Comparison of ENCODE assay signal across 8 mouse cellular contexts in genomic region chr9:13246815-13247638, GRCm38 (mm10). TPM values are rescaled to one million over a fixed set of nuclear protein-coding genes. Genes with fewer than 3 reads are reported as not detected.
DNase-seq lines count a peak whose midpoint lies in the region; ATAC-seq and TF ChIP-seq lines count a peak whose summit lies in the region.

Gene Ccdc82 (plus strand): TSS chr9:13246955.

- 4% methylated on average over 30 of the region's 39 CpGs for WGBS in forebrain, embryonic 11.5 days
- WGBS in heart, embryonic 16.5 days = under 1% methylated on average over 34 of the region's 39 CpGs
- under 1% methylated on average over 21 of the region's 39 CpGs for WGBS in liver, embryonic 16.5 days (ENCODE audit: insufficient replicate concordance)
- 4% methylated on average over 33 of the region's 39 CpGs for WGBS in neural tube, embryonic 13.5 days

- no peaks in the 10 kb centered on the region for H3K36me3 ChIP-seq in forebrain, embryonic 11.5 days (ENCODE audit: control insufficient read depth, insufficient read depth, low read length)
- H3K36me3 ChIP-seq in heart, embryonic 16.5 days (ENCODE audit: control insufficient read depth, insufficient read depth) = no peaks in the 10 kb centered on the region
- no peaks in the 10 kb centered on the region for H3K36me3 ChIP-seq in liver, embryonic 16.5 days (ENCODE audit: control insufficient read depth, insufficient read depth)
- no peaks in the 10 kb centered on the region for H3K36me3 ChIP-seq in neural tube, embryonic 13.5 days
- H3K36me3 ChIP-seq in testis, adult 2 months (ENCODE audit: control insufficient read depth, insufficient read depth, low read length) = no peaks in the 10 kb centered on the region

- H3K4me2 ChIP-seq in forebrain, embryonic 11.5 days (ENCODE audit: low read depth, low read length, severe bottlenecking) = peak within 1 kb of the TSS; percentile 91
- H3K4me2 ChIP-seq in heart, embryonic 16.5 days (ENCODE audit: low read depth, low read length) = peak within 1 kb of the TSS; percentile 92
- H3K4me2 ChIP-seq in liver, embryonic 16.5 days (ENCODE audit: low read depth, low read length) = peak within 1 kb of the TSS; percentile 86
- H3K4me2 ChIP-seq in neural tube, embryonic 13.5 days = peak within 1 kb of the TSS; percentile 79

- DNase-seq in CD8-positive naive resting alpha-beta T cell, adult 2 months (ENCODE audit: low read depth in 2 of 2, low spot score in 2 of 2) = peak; percentile 80 to 84
- DNase-seq in c-Kit-positive CD71-negative TER-119-negative erythroid progenitor cells, embryonic 14.5 days (ENCODE audit: low read depth) = peak; percentile 70
- DNase-seq in forebrain, embryonic 11.5 days (ENCODE audit: low spot score) = peak; percentile 98
- peak; percentile 97 to 98 for DNase-seq in kidney, postnatal 4 days

- H3K9me3 ChIP-seq in forebrain, embryonic 11.5 days (ENCODE audit: control insufficient read depth, low read length) = no peaks in the 10 kb centered on the region
- no peaks in the 10 kb centered on the region for H3K9me3 ChIP-seq in heart, embryonic 16.5 days (replicated peaks; ENCODE audit: control insufficient read depth, low read length)
- H3K9me3 ChIP-seq in liver, embryonic 16.5 days (replicated peaks; ENCODE audit: control insufficient read depth, low read length) = no peaks in the 10 kb centered on the region
- no peaks in the 10 kb centered on the region for H3K9me3 ChIP-seq in neural tube, embryonic 13.5 days

- H3K27ac ChIP-seq in forebrain, embryonic 11.5 days (ENCODE audit: low read depth, low read length) = peak within 1 kb of the TSS; percentile 59; the same call in 1 of the 2 replicates
- peak within 1 kb of the TSS; percentile 87 for H3K27ac ChIP-seq in heart, embryonic 16.5 days (ENCODE audit: low read length)
- H3K27ac ChIP-seq in liver, embryonic 16.5 days (ENCODE audit: low read length) = peak within 1 kb of the TSS; percentile 86
- H3K27ac ChIP-seq in neural tube, embryonic 13.5 days (replicated peaks) = peak within 1 kb of the TSS; percentile 82
- peak within 1 kb of the TSS; percentile 77 for H3K27ac ChIP-seq in testis, adult 2 months (ENCODE audit: control insufficient read depth, insufficient read depth, low read depth, low read length)

- no peak for TF ChIP-seq CTCF in testis, adult 2 months (IDR thresholded peaks at IDR 0.05; ENCODE audit: control insufficient read depth, insufficient read depth, insufficient replicate concordance, low read depth, low read length)

- H3K9ac ChIP-seq in forebrain, embryonic 11.5 days (ENCODE audit: low read length) = peak within 1 kb of the TSS; percentile 86
- peak within 1 kb of the TSS; percentile 88 for H3K9ac ChIP-seq in heart, embryonic 16.5 days (ENCODE audit: low read length)
- H3K9ac ChIP-seq in liver, embryonic 16.5 days (ENCODE audit: low read depth, low read length) = peak within 1 kb of the TSS; percentile 87
- peak within 1 kb of the TSS; percentile 85 for H3K9ac ChIP-seq in neural tube, embryonic 13.5 days

- peak within 1 kb of the TSS; percentile 57 for H3K4me3 ChIP-seq in forebrain, embryonic 11.5 days (ENCODE audit: low read depth, low read length)
- peak within 1 kb of the TSS; percentile 84 for H3K4me3 ChIP-seq in heart, embryonic 16.5 days (ENCODE audit: low read length)
- peak within 1 kb of the TSS; percentile 84 for H3K4me3 ChIP-seq in liver, embryonic 16.5 days (ENCODE audit: low read depth, low read length)
- H3K4me3 ChIP-seq in neural tube, embryonic 13.5 days = peak within 1 kb of the TSS; percentile 70
- peak within 1 kb of the TSS; percentile 87 for H3K4me3 ChIP-seq in testis, adult 2 months (ENCODE audit: control insufficient read depth, low read depth, low read length)

- ATAC-seq in forebrain, embryonic 11.5 days (replicated peaks; ENCODE audit: low FRiP score) = peak; percentile 98
- peak; percentile 98 for ATAC-seq in heart, embryonic 16.5 days (replicated peaks; ENCODE audit: extremely low read depth, insufficient read depth, low FRiP score)
- ATAC-seq in liver, embryonic 16.5 days (ENCODE audit: low read depth) = peak; percentile 99
- ATAC-seq in neural tube, embryonic 13.5 days (ENCODE audit: low read depth) = peak; percentile 98

- TF ChIP-seq POLR2A in testis, adult 2 months (IDR thresholded peaks at IDR 0.05; ENCODE audit: control insufficient read depth, low read depth, low read length) = no peak

- no peaks in the 10 kb centered on the region for H3K4me1 ChIP-seq in forebrain, embryonic 11.5 days (replicated peaks; ENCODE audit: control insufficient read depth, insufficient read depth, low read length)
- peaks cover 13% of the 10 kb centered on the region for H3K4me1 ChIP-seq in heart, embryonic 16.5 days (ENCODE audit: control insufficient read depth, insufficient read depth, low read length)
- peaks cover 13% of the 10 kb centered on the region for H3K4me1 ChIP-seq in liver, embryonic 16.5 days (ENCODE audit: control insufficient read depth, low read depth, low read length)
- peaks cover 26% of the 10 kb centered on the region for H3K4me1 ChIP-seq in neural tube, embryonic 13.5 days (replicated peaks)
- no peaks in the 10 kb centered on the region for H3K4me1 ChIP-seq in testis, adult 2 months (ENCODE audit: control insufficient read depth, insufficient read depth, low read length)

- no peaks in the 10 kb centered on the region for H3K27me3 ChIP-seq in forebrain, embryonic 11.5 days (ENCODE audit: control insufficient read depth, insufficient read depth, low read length)
- H3K27me3 ChIP-seq in heart, embryonic 16.5 days (ENCODE audit: control insufficient read depth, insufficient read depth, low read length) = no peaks in the 10 kb centered on the region
- H3K27me3 ChIP-seq in liver, embryonic 16.5 days (ENCODE audit: control insufficient read depth, insufficient read depth, low read depth, low read length) = no peaks in the 10 kb centered on the region
- no peaks in the 10 kb centered on the region for H3K27me3 ChIP-seq in neural tube, embryonic 13.5 days
- no peaks in the 10 kb centered on the region for H3K27me3 ChIP-seq in testis, adult 2 months (ENCODE audit: control insufficient read depth, insufficient read depth, low read length)

RNA-seq across cellular contexts. Expression of gene Ccdc82, which starts in this region (rescaled TPM):
- 10.9 and 12.3 TPM in 2 replicates for polyA plus RNA-seq in forebrain, embryonic 11.5 days (2014; fragmentation: Nextera tagmentation; extraction: Ambion mirVana)
- polyA plus RNA-seq in heart, embryonic 16.5 days (2015; fragmentation: Nextera tagmentation; extraction: Ambion mirVana) = 8.5 and 8.7 TPM in 2 replicates
- polyA plus RNA-seq in liver, embryonic 16.5 days (2015; fragmentation: Nextera tagmentation; extraction: Ambion mirVana) = 8.8 and 9.7 TPM in 2 replicates
- 13.2 and 14.4 TPM in 2 replicates for polyA plus RNA-seq in neural tube, embryonic 13.5 days (2015; fragmentation: Nextera tagmentation; extraction: Ambion mirVana)
- polyA plus RNA-seq in testis, adult 2 months (2012; rRNA removed) = 4.5 and 5.2 TPM in 2 replicates

Comparison
In these comparisons a context has a peak if more than half of its experiments do, and no peak if none do; other contexts are left out.
1. Peak in every context shown above with its lines: DNase-seq, ATAC-seq, H3K4me3 ChIP-seq and H3K27ac ChIP-seq.